Mouse (Mus musculus): Measurements from ENCODE around the gene Cflar.

Gene Cflar

DNA sequence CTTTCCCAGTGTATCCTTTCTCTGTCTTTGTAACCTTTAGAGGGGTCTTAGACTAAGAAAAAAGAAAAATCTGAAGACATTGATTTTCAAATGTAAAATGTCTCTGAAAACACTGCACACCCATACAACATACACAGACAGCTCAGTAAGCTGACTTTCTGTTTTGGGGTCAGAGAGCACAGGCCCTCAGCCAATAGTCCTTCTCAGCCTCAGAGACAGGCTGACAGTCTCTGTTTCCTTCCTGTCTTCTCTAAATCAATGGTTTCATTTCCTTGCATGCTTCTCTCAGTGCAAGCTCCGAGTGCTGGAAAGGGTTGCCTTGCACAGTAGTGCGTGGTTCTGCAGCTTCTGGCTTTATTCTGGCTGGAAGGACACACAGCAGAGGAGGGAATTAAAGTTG lies 62.6 kb downstream of the Cflar start:
- in situ Hi-C loops (cut with MboI, MseI): loop anchor here (5.0 kb wide), 1 partner anchor 128 kb away; no protein-coding TSS in a partner anchor

DNA sequence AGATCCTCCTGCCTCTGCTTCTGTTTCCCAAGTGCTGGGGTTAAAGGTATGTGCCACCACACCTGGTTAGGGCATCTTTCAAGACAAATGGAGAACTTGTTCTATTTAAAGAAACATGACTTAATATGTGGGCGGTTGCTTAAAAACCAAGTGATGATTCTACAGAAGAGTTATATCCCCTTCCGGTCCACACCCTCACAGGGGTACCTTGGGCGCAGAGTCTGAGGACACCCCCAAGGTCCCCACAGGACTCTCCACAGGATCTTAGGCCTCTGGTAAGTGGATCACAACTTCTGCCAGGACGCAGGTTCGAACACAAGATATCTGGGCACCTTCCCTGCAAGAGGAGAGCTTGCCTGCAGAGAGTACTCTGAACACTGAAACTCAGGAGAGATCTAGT lies 64.1 kb downstream of the Cflar start:
- in situ Hi-C loops (cut with MboI, MseI): loop anchor here (25.0 kb wide), 1 partner anchor 712 kb away; the partner anchor contains the start of gene Fzd7

DNA sequence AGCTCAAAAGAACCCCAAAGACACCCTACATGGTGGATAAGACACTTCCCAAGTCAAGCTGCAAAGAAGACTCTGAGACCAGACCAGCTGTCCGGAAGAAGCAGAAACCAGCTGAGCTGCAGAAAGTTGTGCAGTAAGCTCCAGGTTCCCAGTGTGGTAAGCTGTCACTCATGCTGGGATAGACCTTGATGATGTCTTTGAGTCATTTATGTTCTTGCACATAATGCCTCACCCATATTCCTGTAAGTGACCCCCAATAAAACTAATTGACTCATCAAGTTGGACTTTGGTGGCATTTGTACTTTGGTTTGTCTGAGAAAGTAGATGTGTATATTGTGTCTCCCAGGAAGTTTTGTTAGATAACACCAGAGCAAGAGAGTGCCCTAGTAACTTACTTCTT lies 66.3 kb downstream of the Cflar start:
- in situ Hi-C loops (cut with MboI, MseI): loop anchor here (25.0 kb wide), 1 partner anchor 710 kb away; the partner anchor contains the start of gene Fzd7

DNA sequence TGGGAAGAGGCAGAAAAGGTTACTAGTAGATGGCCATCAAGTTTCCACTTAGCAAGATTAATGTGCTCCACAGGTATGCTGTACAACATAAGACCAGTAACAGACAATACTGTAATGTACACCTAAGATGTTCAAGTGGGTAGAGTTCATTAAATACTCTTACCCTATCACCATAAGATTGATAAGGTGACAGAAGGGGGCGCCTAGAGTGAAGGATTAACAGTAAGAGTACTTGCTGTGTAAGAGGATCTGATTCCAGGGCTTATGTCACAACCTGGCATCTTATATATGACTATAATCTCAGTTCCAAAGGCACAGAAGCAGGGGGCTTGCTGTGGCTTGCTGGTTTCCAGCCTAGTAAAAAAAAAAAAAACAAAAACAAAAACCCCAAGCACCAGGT lies 66.9 kb downstream of the Cflar start:
- in situ Hi-C loops (cut with MboI, MseI): loop anchor here (25.0 kb wide), 1 partner anchor 709 kb away; the partner anchor contains the start of gene Fzd7

DNA sequence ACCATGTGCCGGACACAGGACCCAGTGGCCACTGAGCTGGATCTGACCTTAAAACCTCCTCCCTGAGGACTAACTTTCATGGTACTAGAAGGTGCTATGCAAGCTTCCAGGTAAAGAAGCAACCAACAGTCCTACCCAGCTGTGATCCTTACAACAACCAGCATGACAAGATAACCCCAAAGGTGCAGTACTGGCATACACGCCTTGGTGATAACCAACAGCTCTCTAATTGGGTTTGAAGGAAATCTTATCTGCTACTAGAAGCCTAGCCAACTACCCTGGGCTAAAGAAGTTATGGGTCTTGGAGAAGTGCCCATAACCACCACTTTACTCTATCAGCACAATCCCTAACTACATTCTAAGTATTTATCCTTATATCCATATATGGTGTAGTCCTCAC lies 75.0 kb downstream of the Cflar start:
- in situ Hi-C loops (cut with MboI, MseI): loop anchor here (25.0 kb wide), 1 partner anchor 701 kb away; the partner anchor contains the start of gene Fzd7

DNA sequence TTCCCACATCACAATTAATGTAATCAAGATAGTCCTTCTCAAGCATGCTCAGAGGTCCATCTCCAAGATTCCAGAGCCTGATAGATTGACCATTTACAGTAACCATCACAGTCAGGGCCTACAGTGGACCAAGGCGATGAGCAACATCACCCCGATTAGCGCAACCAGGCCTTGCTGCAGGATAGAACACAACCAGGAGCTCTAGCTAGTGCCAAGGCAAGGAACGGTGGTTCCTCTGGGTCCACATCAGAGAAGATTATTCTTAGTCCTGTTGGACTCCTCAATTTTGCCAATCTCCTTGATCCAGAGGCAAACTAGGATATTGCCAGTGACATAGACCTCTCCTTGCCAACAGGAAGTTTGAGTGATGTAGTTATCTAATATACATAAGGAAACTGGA lies 77.1 kb downstream of the Cflar start:
- in situ Hi-C loops (cut with MboI, MseI): loop anchor here (25.0 kb wide), 1 partner anchor 699 kb away; the partner anchor contains the start of gene Fzd7

DNA sequence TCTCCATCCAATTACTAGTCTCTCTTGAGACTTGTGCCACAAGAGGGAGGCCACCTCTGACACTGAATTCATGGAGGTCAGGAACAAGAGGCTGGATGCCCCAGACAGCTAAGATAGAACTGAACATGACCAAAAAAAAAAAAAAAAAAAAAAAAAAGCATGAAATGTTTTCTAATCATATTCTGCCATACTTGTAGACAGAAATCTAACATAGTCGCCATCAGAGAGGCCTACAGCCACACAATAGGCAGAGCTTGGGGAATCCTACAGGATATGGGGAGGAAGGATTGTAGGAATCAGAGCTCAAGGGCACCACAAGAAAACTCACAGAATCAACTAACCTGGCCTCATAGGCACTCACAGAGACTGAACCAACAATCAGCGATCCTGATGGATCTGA lies 83.4 kb downstream of the Cflar start:
- in situ Hi-C loops (cut with MboI, MseI): loop anchor here (25.0 kb wide), 1 partner anchor 693 kb away; the partner anchor contains the start of gene Fzd7

DNA sequence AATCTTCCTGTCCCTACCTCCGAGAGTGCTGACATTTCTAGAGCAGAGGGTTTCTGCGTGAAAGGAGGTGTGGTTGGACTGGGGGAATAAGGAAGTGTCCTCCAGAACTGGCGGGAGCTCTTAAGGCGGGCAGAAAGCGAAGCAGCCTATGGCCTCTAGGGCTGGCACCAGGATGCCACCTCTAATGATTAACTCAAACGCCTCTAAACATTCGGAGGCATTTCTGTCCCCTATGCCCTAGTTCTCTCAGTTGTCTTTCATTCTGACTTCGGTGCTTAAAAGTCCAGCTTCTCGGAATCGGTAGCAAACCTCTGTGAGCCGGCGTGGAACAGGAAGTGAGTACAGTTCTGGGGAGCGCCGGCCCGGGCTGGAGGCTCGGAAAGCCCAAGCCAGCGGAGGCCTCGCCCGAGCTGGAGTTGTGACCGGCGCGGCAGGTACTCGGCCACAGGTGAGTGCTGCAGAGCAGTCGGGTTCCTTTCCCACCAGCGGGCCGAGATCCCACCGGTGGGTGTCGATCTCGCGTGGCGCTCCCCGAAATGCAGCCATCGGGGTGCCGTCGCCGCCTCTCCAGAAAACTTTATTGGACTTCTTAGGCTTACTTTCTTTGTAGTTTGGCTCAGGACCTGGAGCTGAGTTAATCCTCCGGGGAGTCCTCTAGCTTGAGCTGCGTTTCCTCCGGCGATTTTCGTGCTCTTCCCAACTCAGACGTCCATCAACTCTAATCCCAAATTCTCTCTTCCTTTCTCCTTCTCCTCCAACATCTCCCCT lies 84.2 kb downstream of the Cflar start, which contains the start of gene Casp8:
TSS of gene Casp8 (plus strand) at position 84 of the 768 bp plus-strand sequence.
- in situ Hi-C loops (cut with MboI, MseI): loop anchor here (25.0 kb wide), 1 partner anchor 692 kb away; the partner anchor contains the start of gene Fzd7

DNA sequence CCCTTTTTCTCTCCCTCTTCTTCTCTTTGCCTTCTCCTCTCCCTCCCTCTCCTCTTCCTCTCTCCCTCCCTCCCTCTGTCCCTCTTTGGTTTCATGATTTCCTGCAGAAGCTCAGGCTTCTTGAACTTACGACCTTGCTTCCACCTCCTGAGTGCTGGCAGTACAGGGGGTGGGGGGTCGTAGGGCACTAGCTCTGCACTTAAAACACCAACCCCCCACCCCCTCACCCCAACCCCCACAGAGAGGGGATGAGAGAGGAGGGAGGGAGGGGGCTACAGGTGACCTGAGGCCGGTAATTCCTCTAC lies 84.7 kb downstream of the Cflar start:
- in situ Hi-C loops (cut with MboI, MseI): loop anchor here (25.0 kb wide), 1 partner anchor 691 kb away; the partner anchor contains the start of gene Fzd7

DNA sequence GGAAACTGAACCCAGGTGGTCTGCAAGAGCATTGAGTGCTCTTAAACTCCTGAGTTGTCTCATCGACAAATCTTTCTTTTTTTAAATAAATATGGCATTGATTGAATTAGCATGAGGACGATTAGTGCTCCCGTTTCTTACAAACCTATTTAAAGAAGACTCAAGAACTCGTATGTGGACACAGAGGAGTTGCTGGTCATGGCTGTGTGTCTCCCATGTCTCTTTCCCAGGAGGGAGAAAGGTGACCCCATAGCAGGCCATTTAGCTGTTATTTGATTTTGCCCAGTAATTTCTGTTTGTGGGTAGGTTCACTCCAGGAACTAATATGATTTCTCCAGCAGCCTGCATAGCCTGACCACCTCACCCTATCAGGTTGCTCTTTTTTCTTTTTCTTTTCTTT lies 85.5 kb downstream of the Cflar start:
- in situ Hi-C loops (cut with MboI, MseI): loop anchor here (25.0 kb wide), 1 partner anchor 690 kb away; the partner anchor contains the start of gene Fzd7

DNA sequence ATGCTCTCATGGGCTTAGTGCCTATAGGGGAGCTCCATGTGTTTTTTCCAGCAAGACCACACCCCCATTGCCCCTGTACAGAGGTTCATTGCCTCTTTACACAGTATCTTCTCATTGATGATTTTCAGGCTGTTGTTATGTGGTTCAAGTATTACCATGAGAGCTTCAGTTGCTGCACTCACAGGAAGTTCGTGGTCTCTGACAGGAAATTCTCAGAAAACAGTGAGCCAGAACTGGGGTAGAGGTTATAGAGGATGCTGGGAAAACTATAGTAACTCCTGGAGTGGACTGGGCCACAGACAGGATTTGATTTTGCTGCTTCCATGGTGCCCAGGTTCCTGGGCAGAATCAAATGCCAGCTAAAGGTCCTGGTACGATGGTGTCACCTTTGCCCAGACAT lies 86.1 kb downstream of the Cflar start:
- in situ Hi-C loops (cut with MboI, MseI): loop anchor here (25.0 kb wide), 1 partner anchor 690 kb away; the partner anchor contains the start of gene Fzd7

DNA sequence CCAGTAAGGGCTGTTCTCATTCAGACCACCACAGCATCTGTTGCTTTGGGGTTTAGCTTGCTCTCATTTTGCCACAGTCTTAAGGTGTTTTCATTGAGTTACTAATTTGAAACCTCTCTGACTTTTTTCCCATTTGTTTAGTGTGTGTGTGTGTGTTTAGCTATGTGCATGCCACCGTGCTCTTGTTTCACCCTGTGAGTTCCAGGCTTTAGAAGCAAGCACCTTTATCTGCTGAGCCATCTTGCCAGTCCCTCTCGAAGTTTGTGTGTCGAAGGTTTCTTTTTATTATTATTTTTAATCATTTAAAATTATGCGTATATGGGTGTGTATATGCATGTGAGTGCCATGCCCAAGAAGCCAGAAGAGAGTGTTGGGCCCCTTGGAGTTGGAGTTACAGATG lies 87.6 kb downstream of the Cflar start:
- in situ Hi-C loops (cut with MboI, MseI): loop anchor here (25.0 kb wide), 1 partner anchor 688 kb away; the partner anchor contains the start of gene Fzd7

DNA sequence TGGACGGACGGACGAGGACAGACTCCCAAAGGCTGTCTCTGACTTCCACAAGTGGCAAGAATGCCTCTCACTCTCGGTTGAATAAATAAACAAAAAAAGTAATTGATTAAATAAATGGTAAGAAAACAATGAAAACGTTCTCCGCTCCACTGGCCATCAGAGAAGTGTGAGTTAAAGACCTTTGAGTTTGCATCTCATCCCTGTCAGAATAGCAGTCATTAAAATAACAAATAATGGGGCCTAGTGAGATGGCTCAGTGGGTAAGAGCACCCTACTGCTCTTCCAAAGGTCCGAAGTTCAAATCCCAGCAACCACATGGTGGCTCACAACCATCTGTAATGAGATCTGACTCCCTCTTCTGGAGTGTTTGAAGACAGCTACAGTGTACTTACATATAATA lies 89.3 kb downstream of the Cflar start:
- in situ Hi-C loops (cut with MboI, MseI): loop anchor here (5.0 kb wide), 1 partner anchor 73 kb away; no protein-coding TSS in a partner anchor

DNA sequence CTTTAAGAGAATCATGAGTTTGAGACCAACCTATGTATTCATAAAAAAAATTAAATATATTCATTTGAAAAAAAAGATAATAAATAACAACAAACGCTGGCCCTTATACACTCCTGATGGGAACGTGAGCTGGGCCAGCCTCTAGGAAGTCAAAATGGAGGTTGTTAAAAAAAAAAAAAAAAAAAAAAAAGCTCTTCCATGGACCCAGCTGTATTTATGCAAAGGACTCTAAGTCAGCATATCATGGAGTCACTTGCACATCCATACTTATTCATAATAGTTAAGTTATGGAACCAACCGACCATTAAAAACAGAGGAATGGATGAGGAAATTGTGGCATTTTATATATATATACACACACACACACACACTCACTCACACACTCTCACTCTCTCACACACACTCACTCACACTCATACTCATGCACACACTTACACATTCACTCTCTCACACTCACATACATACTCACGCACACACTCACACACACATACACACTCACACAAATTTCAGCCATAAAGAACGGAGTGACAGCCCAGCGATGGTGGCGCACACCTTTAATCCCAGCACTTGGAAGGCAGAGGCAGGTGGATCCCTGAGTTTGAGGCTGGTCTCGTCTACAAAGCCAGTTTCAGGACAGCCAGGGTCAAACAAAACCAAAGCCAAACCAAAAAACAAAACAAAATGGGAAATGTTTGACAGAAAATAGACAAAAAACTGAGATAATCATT lies 90.4 kb downstream of the Cflar start:
- in situ Hi-C loops (cut with MboI, MseI): loop anchor here (5.0 kb wide), 1 partner anchor 74 kb away; no protein-coding TSS in a partner anchor

DNA sequence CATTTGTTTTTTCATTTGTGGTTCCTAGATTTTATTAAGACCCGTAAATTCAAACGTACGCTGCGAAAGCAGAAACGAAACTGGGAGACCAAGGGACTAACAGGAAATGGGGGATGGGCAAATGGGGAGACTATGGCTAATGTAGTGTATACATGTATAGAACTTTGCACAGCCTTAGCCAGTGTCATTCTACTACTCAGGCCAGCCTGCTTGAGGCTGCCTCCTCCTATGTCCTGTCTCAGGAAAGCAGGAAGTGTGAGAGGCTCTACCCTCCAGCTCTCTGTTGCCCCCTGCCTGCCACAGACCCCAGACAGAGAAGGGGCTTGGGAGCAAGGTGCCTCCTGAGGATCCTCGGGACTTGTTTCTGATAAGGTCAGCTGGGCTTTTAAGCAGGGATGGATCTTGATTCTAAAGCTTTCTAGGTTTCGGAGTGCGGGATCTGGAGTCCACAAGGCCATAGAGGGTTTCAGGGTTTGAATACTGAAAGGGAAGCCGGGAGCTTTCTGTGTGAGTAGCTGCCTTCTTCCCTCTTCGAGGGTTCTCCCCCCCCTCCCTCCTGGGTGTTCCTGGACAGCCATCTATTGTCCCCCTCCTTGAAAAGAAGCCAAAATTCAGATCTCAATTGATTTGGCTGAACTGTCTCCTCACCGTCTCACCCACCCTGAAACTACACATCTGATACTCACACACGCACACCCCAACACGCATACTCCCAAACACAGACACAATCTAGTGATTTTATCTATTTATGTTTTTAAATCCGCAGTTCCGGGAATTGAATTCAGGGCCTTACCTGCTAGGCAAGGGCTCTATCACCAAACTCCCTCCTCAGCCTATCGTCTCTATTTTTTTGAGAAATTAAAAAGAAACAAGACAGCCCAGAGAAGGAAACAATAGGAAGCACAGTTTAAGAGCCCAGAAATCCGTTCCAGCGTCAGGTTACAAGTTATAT lies 91.3 kb downstream of the Cflar start:
- in situ Hi-C loops (cut with MboI, MseI): loop anchor here (5.0 kb wide), 1 partner anchor 75 kb away; no protein-coding TSS in a partner anchor

DNA sequence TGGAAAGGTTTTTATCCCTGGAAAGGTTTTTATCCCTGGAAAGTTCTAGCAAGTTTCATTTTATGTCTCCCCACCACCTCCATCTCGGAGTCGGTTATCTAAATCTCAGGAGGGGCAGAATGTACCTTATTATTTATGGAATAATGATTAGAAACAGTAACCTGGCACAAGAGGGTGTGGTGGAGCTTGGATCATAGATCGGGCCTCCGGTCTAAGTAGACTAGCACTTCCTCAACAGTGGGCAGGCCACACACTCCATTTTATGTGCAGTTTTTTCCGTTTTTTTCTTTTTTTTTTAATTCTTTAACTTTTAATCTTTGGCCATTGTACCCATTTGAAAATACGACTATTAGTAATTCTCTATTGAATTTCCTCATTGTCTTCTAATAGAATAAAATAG lies 92.2 kb downstream of the Cflar start:
- in situ Hi-C loops (cut with MboI, MseI): loop anchor here (5.0 kb wide), 1 partner anchor 76 kb away; no protein-coding TSS in a partner anchor

DNA sequence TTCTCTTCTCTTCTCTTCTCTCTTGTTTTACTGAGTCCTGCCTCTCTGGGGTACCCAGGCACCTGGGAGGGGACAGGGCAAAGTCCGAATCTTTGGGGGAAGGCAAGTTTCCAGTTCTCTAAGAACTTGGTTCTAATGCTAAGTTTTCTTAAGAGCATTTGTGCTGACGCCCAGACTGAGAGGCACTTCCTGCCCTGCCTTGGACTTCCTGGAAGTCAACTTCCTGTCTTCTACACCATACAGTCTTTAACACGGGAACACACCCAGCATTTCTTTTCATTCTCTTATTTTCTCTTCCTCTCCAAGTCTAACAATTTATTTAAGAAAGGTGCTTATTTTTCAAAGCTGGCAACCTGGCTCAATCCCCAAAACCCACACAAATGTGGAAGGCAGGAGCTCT lies 95.3 kb downstream of the Cflar start:
- in situ Hi-C loops (cut with MboI, MseI): no loop called here
